Mouse (Mus musculus): ENCODE data around the gene Taf4. TPM values are rescaled to one million over a fixed set of nuclear protein-coding genes. Genes with fewer than 3 reads are reported as not detected.

Taf4 gene
- polyA plus RNA-seq, 1 experiment from 2014 or later: 3.4 TPM

DNA sequence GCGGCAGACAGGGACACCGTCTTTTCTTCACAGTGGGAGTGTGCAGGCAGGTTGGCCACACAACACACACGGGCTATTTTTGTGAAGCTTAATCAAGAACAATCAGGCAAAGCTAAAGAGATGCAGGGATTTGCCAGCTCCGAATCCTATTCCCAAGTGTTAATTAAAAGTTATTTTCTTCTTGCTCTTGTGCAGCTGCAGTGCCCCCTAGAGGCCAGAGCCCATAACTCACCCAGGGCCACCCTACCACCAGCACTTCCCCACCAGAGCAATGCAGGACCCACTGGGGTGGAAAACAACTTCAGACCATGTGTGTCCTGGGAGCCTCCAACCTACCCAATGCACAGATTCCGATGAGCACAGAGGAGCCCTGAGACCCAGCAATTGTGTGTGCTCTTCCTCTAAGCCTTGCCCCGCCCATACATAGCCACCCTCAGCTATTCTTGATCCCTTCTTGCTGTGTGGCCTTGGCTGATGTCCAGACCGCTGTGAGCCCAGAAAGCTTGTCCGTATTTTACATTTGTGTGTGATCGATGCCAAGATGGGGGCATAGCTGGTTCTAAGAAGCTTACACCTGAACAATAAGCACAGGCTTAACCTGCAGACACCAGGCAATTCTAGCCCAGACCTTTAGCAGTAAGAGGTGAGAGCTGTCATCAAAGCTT is 98.8 kb downstream of the Taf4 start:
- no peak for ATAC-seq (ENCODE audit: low FRiP score, low TSS enrichment)
- no peak overlapping the region for H3K27ac ChIP-seq (ENCODE audit: low read length)
- no peaks in the 10 kb centered on the region for H3K27me3 ChIP-seq (ENCODE audit: insufficient read depth, low read length)
- H3K9ac ChIP-seq (replicated peaks; ENCODE audit: low read length): no peak overlapping the region
- H3K4me3 ChIP-seq (ENCODE audit: low read length): no peak overlapping the region
- no peaks in the 10 kb centered on the region for H3K9me3 ChIP-seq (ENCODE audit: low read length)
- 77% methylated on average over 9 of the region's 9 CpGs for WGBS
- 0 out of 2 replicates have a peak, but pooled peaks cover 4% of the 10 kb centered on the region for H3K36me3 ChIP-seq (ENCODE audit: insufficient read depth, low read length)
- no peak overlapping the region for H3K4me2 ChIP-seq (replicated peaks; ENCODE audit: low read depth, low read length)
- H3K4me1 ChIP-seq (ENCODE audit: insufficient read depth, low read length): no peaks in the 10 kb centered on the region

DNA sequence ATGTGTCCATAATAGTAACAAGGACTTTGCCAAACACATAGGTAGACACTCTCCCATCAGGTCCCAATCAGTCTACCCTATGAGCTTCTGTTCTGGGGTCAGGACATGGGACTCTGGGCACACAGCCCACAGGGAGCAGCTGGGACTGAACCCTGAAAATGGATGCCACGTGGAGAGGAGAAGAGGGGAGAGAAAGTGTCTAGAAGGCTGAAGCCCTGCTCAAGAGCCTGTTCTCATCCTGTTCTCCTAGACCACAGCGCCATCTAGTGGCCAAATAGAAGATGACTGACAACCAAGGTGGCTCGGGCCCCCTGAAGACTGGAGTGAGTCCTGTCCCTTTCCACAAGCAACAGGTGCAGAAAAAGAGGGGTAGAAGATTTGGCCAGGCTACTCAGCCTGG is 101.3 kb downstream of the Taf4 start:
- 0 out of 2 replicates have a peak, but pooled peaks cover 4% of the 10 kb centered on the region for H3K36me3 ChIP-seq (ENCODE audit: insufficient read depth, low read length)
- ATAC-seq (ENCODE audit: low FRiP score, low TSS enrichment): 0 out of 2 replicates have a peak, but pooled peaks have one; percentile 12
- no peak overlapping the region for H3K9ac ChIP-seq (replicated peaks; ENCODE audit: low read length)
- no peak overlapping the region for H3K4me2 ChIP-seq (replicated peaks; ENCODE audit: low read depth, low read length)
- H3K27me3 ChIP-seq (ENCODE audit: insufficient read depth, low read length): no peaks in the 10 kb centered on the region
- no peaks in the 10 kb centered on the region for H3K9me3 ChIP-seq (ENCODE audit: low read length)
- H3K4me3 ChIP-seq (ENCODE audit: low read length): no peak overlapping the region
- WGBS: 5% methylated on average over 3 of the region's 3 CpGs
- H3K27ac ChIP-seq (ENCODE audit: low read length): no peak overlapping the region
- H3K4me1 ChIP-seq (ENCODE audit: insufficient read depth, low read length): no peaks in the 10 kb centered on the region

DNA sequence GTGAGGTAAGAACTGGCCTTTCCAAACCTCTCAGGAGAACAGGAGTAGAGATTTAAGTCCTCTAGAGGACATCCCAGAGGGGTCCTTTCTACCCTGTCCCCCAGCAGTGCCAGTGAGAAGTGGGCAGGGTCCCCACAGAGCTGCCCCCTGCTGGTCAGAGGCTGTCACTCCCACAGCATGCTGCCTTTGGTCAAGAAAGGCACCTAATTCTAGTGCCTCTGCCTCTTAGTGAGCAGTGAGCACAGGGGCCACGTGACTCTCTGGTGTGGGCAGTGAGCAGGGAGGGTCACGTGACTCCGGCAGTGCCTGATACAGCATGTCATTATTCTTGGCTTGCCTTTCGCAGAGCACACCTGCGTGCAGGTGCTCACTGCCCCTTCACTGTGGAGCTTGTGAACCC is 103.1 kb downstream of the Taf4 start:
- Histone ChIP-seq H3K9me3 (ENCODE audit: low read length) (no peaks in the 10 kb centered on the region), H3K27ac (ENCODE audit: low read length) (no peak overlapping the region), H3K4me2 (replicated peaks; ENCODE audit: low read depth, low read length) (no peak overlapping the region), H3K27me3 (ENCODE audit: insufficient read depth, low read length) (no peaks in the 10 kb centered on the region), H3K36me3 (ENCODE audit: insufficient read depth, low read length) (0 out of 2 replicates have a peak, but pooled peaks cover 4% of the 10 kb centered on the region), H3K4me3 (ENCODE audit: low read length) (no peak overlapping the region), H3K4me1 (ENCODE audit: insufficient read depth, low read length) (no peaks in the 10 kb centered on the region), H3K9ac (replicated peaks; ENCODE audit: low read length) (no peak overlapping the region)
- 40% methylated on average over 5 of the region's 5 CpGs for WGBS
- 0 out of 2 replicates have a peak, but pooled peaks have one; percentile 40 for ATAC-seq (ENCODE audit: low FRiP score, low TSS enrichment)

DNA sequence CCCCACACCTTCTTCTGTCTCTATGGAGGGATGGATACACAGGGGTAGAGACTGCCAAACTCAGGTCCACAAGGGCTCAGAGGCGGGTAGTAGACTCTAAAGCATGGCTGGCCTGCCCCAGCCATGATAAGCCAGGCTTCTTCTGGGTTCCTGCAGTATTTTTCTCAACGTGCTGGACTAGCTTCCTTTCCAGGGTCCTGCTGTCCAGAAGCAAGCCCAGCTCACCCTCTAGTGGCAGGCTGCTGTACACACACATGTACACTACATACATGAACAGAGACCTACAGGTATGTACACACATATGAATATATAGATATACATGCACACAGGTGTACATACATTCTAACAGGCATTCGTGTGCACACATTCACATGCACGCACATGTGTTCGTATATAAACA is 103.7 kb downstream of the Taf4 start:
- no peaks in the 10 kb centered on the region for H3K27me3 ChIP-seq (ENCODE audit: insufficient read depth, low read length)
- H3K36me3 ChIP-seq (ENCODE audit: insufficient read depth, low read length): 0 out of 2 replicates have a peak, but pooled peaks cover 4% of the 10 kb centered on the region
- no peak overlapping the region for H3K27ac ChIP-seq (ENCODE audit: low read length)
- WGBS: 67% methylated on average over 5 of the region's 5 CpGs
- no peaks in the 10 kb centered on the region for H3K4me1 ChIP-seq (ENCODE audit: insufficient read depth, low read length)
- no peak overlapping the region for H3K9ac ChIP-seq (replicated peaks; ENCODE audit: low read length)
- no peaks in the 10 kb centered on the region for H3K9me3 ChIP-seq (ENCODE audit: low read length)
- no peak overlapping the region for H3K4me2 ChIP-seq (replicated peaks; ENCODE audit: low read depth, low read length)
- no peak overlapping the region for H3K4me3 ChIP-seq (ENCODE audit: low read length)
- 0 out of 2 replicates have a peak, but pooled peaks have one; percentile 35 for ATAC-seq (ENCODE audit: low FRiP score, low TSS enrichment)

DNA sequence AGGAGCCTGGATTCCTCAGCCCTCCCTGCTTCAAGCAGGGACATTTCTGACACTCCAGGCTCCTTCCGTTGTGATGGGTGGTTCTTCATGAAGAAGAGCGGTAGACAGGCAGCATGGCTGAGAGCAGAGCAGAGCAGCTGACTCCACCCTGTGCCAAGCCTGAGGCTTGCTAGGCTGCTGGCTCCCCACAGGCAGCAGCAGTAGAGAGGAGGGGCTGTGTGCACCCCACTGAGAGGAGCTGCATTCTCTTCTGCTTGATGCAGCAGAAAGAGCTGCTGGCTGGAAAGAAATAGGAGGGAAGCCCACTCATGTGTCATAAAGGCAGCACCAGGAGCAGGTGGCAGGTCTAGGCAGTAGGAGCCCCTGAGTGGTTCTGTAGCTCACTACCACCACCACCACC is 106.6 kb downstream of the Taf4 start:
- WGBS: 21% methylated on average over 2 of the region's 2 CpGs
- Histone ChIP-seq H3K4me3 (ENCODE audit: low read length) (no peak overlapping the region), H3K27me3 (ENCODE audit: insufficient read depth, low read length) (no peaks in the 10 kb centered on the region), H3K36me3 (ENCODE audit: insufficient read depth, low read length) (no peaks in the 10 kb centered on the region), H3K4me2 (replicated peaks; ENCODE audit: low read depth, low read length) (no peak overlapping the region), H3K9me3 (ENCODE audit: low read length) (no peaks in the 10 kb centered on the region), H3K4me1 (ENCODE audit: insufficient read depth, low read length) (no peaks in the 10 kb centered on the region), H3K9ac (replicated peaks; ENCODE audit: low read length) (no peak overlapping the region), H3K27ac (ENCODE audit: low read length) (no peak overlapping the region)
- ATAC-seq (ENCODE audit: low FRiP score, low TSS enrichment): no peak

DNA sequence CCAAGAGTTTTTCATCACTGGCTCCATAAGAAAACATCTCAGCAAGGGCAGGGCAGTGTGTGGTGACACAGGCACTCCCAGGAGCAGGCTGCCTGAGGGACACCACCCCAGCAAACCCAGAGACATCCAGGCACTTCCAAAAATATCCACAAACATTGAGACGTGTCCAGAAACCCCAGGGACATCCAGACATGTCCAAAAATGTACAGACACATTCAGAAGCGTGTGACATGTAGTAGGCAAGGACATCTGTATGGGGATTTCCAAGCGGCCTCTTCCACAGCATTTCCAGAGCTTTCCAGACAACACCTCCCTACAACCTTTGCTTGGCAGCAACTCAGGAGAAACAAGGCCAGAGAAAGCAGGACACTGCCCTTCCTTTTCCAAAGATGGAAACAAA is 108.8 kb downstream of the Taf4 start:
- ATAC-seq (ENCODE audit: low FRiP score, low TSS enrichment): no peak
- H3K4me1 ChIP-seq (ENCODE audit: insufficient read depth, low read length): no peaks in the 10 kb centered on the region
- no peaks in the 10 kb centered on the region for H3K9me3 ChIP-seq (ENCODE audit: low read length)
- H3K4me2 ChIP-seq (replicated peaks; ENCODE audit: low read depth, low read length): no peak overlapping the region
- H3K4me3 ChIP-seq (ENCODE audit: low read length): no peak overlapping the region
- no peaks in the 10 kb centered on the region for H3K27me3 ChIP-seq (ENCODE audit: insufficient read depth, low read length)
- 74% methylated on average over 3 of the region's 3 CpGs for WGBS
- H3K36me3 ChIP-seq (ENCODE audit: insufficient read depth, low read length): no peaks in the 10 kb centered on the region
- H3K27ac ChIP-seq (ENCODE audit: low read length): no peak overlapping the region
- H3K9ac ChIP-seq (replicated peaks; ENCODE audit: low read length): no peak overlapping the region

DNA sequence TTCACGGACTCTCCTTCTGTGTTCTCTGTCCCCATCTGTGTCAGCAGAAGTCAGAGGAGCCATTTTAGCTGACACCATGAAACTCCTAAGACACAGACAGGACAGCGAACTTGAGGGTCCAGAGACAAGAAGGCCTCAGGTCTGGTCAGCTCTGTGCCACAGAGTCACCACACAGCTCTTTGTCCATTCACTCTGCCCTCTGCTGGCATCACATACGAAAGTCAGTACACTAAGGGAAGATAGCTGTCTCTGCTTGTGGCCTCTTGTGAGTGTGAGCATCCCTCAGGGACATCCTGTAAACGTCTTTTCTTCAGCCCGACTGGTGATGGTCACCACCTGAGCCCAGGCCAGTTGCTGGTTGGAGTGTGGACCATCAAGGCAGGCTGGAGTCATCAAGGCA is 111.3 kb downstream of the Taf4 start:
- ATAC-seq (ENCODE audit: low FRiP score, low TSS enrichment): no peak
- no peaks in the 10 kb centered on the region for H3K27me3 ChIP-seq (ENCODE audit: insufficient read depth, low read length)
- H3K4me3 ChIP-seq (ENCODE audit: low read length): no peak overlapping the region
- H3K4me1 ChIP-seq (ENCODE audit: insufficient read depth, low read length): no peaks in the 10 kb centered on the region
- WGBS: 72% methylated on average over 5 of the region's 5 CpGs
- H3K9me3 ChIP-seq (ENCODE audit: low read length): no peaks in the 10 kb centered on the region
- H3K27ac ChIP-seq (ENCODE audit: low read length): no peak overlapping the region
- H3K36me3 ChIP-seq (ENCODE audit: insufficient read depth, low read length): no peaks in the 10 kb centered on the region
- no peak overlapping the region for H3K9ac ChIP-seq (replicated peaks; ENCODE audit: low read length)
- H3K4me2 ChIP-seq (replicated peaks; ENCODE audit: low read depth, low read length): no peak overlapping the region

DNA sequence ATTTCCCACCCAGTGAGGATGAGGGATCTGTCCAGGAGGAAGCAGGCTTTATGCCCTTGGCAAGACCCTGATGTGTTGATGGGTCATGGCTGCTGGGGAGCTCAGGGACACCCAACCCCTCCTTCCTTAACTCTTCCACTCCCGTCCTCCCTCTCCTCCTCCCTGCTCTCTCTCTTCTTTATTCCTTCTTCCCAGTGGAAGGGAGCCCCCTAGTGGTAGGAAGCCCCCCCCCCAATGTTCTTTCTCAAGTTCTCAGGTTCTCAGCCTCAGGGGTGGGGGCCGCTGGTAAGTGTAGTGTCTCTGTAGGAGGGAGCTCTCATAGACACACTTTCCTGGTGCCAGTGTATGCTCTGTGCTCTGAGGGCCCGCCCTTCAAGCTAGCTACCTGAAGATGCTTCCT is 113.2 kb downstream of the Taf4 start:
- Histone ChIP-seq H3K27me3 (ENCODE audit: insufficient read depth, low read length) (no peaks in the 10 kb centered on the region), H3K4me2 (replicated peaks; ENCODE audit: low read depth, low read length) (no peak overlapping the region), H3K27ac (ENCODE audit: low read length) (no peak overlapping the region), H3K9me3 (ENCODE audit: low read length) (no peaks in the 10 kb centered on the region), H3K36me3 (ENCODE audit: insufficient read depth, low read length) (no peaks in the 10 kb centered on the region), H3K9ac (replicated peaks; ENCODE audit: low read length) (no peak overlapping the region), H3K4me3 (ENCODE audit: low read length) (no peak overlapping the region), H3K4me1 (ENCODE audit: insufficient read depth, low read length) (no peaks in the 10 kb centered on the region)
- WGBS: 58% methylated on average over 3 of the region's 3 CpGs
- ATAC-seq (ENCODE audit: low FRiP score, low TSS enrichment): peak; percentile 34; the same call in 1 of the 2 replicates

DNA sequence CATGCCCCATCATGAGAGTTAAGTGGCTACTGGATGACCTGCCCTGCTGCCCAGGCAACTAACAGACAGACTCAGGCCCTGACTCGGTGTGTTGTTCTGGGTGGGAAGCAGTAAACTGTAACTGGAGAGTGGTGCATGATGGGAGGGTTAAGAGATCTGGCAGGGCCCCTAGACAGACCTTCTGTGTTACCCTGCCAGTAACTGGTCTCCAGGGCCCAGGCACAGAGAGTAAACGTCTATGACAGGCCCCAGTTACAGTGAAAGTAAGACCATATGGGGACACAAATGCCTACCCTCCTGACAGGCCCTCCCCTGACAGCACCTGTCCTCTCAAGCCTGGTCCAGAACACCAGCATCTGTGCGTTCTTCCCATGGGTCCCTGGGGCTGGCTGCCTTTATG is 113.8 kb downstream of the Taf4 start:
- H3K4me1 ChIP-seq (ENCODE audit: insufficient read depth, low read length): no peaks in the 10 kb centered on the region
- no peak overlapping the region for H3K9ac ChIP-seq (replicated peaks; ENCODE audit: low read length)
- 78% methylated on average over 3 of the region's 3 CpGs for WGBS
- no peaks in the 10 kb centered on the region for H3K9me3 ChIP-seq (ENCODE audit: low read length)
- no peak overlapping the region for H3K4me2 ChIP-seq (replicated peaks; ENCODE audit: low read depth, low read length)
- no peak for ATAC-seq (ENCODE audit: low FRiP score, low TSS enrichment)
- no peak overlapping the region for H3K4me3 ChIP-seq (ENCODE audit: low read length)
- no peaks in the 10 kb centered on the region for H3K36me3 ChIP-seq (ENCODE audit: insufficient read depth, low read length)
- no peak overlapping the region for H3K27ac ChIP-seq (ENCODE audit: low read length)
- no peaks in the 10 kb centered on the region for H3K27me3 ChIP-seq (ENCODE audit: insufficient read depth, low read length)
